In genomic region chr10:38894706-38895105, GRCm38 (mm10) we compare ENCODE assay signal across 19 mouse cellular contexts.
"Had no signal": no experiment of that assay in that cellular context is flagged by ENCODE, and none has a peak within 500 bp of the region (broad histone marks: within the 10 kb centered on the region; RNA-seq: fewer than 3 reads in every experiment).

No protein-coding gene starts in this region.

- H3K27me3 ChIP-seq: lung, embryonic 15.5 days; midbrain, embryonic 12.5 days; neural tube, embryonic 13.5 days; neural tube, embryonic 15.5 days had no signal

- H3K9me3 ChIP-seq: lung, embryonic 15.5 days; midbrain, embryonic 10.5 days; midbrain, embryonic 12.5 days; neural tube, embryonic 13.5 days; neural tube, embryonic 15.5 days had no signal

- H3K36me3 ChIP-seq: lung, embryonic 15.5 days; midbrain, embryonic 10.5 days; midbrain, embryonic 12.5 days; neural tube, embryonic 13.5 days; neural tube, embryonic 15.5 days had no signal

- DNase-seq: liver, postnatal 0 days; lung, adult 2 months; lung, postnatal 14 days; lung, postnatal 36 days; midbrain, embryonic 14.5 days; retina, postnatal 1 day; right cerebral cortex, adult 18-20 months; right cerebral cortex, postnatal 25 days; right cerebral cortex, postnatal 4 days; spleen, adult 18-20 months; thymus, adult 18-20 months; thymus, postnatal 14 days; thymus, postnatal 36 days had no signal

- H3K4me3 ChIP-seq: lung, embryonic 15.5 days; midbrain, embryonic 10.5 days; midbrain, embryonic 12.5 days; myocyte; neural tube, embryonic 13.5 days; neural tube, embryonic 15.5 days had no signal

- H3K4me1 ChIP-seq: lung, embryonic 15.5 days; midbrain, embryonic 10.5 days; midbrain, embryonic 12.5 days; neural tube, embryonic 13.5 days; neural tube, embryonic 15.5 days had no signal

- H3K27ac ChIP-seq: lung, embryonic 15.5 days; midbrain, embryonic 10.5 days; midbrain, embryonic 12.5 days; neural tube, embryonic 13.5 days; neural tube, embryonic 15.5 days had no signal
